Mouse (Mus musculus) splenic B cell, adult 2 months (primary cell): ENCODE results near the gene Adamts12.

Experiments
- DNase-seq: peaks from one replicate; pipeline ENCODE4 v3.0.0-alpha.2; 2011; ENCODE audit warnings: low read depth, low spot score
- H3K27me3 ChIP-seq: 2 replicates; pipeline ENCODE4 v1.6.1; 2012; ENCODE audit warnings: mild to moderate bottlenecking, low read length, moderate library complexity, mixed read lengths; ENCODE audit not compliant: control insufficient read depth, poor library complexity, insufficient read depth, severe bottlenecking
- H3K36me3 ChIP-seq: 2 replicates; pipeline ENCODE4 v1.6.1; 2012; ENCODE audit warnings: mild to moderate bottlenecking, low read length, moderate library complexity, mixed read lengths; ENCODE audit not compliant: control insufficient read depth, poor library complexity, insufficient read depth, severe bottlenecking

Gene Adamts12

GRCm38 (mm10) chr15:11364112-11364511, 299.5 kb downstream of the Adamts12 start:
- Histone ChIP-seq H3K36me3 (no peaks in the 10 kb centered on the region), H3K27me3 (no peaks in the 10 kb centered on the region)
- no peak for DNase-seq

- H3K36me3 ChIP-seq, result no peaks in the 10 kb centered on the region
- H3K27me3 ChIP-seq, result no peaks in the 10 kb centered on the region
- DNase-seq, result no peak
Measured at GRCm38 (mm10) chr15:11364795-11365194, 300.2 kb downstream of the Adamts12 start.

- no peaks in the 10 kb centered on the region for H3K36me3 ChIP-seq
- no peaks in the 10 kb centered on the region for H3K27me3 ChIP-seq
- no peak for DNase-seq
Measured at GRCm38 (mm10) chr15:11369572-11369971, 305.0 kb downstream of the Adamts12 start.

GRCm38 (mm10) chr15:11370477-11371085, 306.0 kb downstream of the Adamts12 start:
- Histone ChIP-seq H3K27me3 (no peaks in the 10 kb centered on the region), H3K36me3 (no peaks in the 10 kb centered on the region)
- no peak for DNase-seq

- no peak for DNase-seq
- Histone ChIP-seq H3K36me3 (peaks cover 2% of the 10 kb centered on the region), H3K27me3 (no peaks in the 10 kb centered on the region)
Measured at GRCm38 (mm10) chr15:11379431-11380086, 315.0 kb downstream of the Adamts12 start.

- H3K36me3 ChIP-seq, result peaks cover 2% of the 10 kb centered on the region
- peak; percentile 58 for DNase-seq
- H3K27me3 ChIP-seq, result no peaks in the 10 kb centered on the region
Measured at GRCm38 (mm10) chr15:11380087-11380530, 315.5 kb downstream of the Adamts12 start.

GRCm38 (mm10) chr15:11380616-11381015, 316.0 kb downstream of the Adamts12 start:
- DNase-seq, result no peak
- Histone ChIP-seq H3K27me3 (no peaks in the 10 kb centered on the region), H3K36me3 (peaks cover 2% of the 10 kb centered on the region)

- no peak for DNase-seq
- Histone ChIP-seq H3K27me3 (no peaks in the 10 kb centered on the region), H3K36me3 (peaks cover 6% of the 10 kb centered on the region)
Measured at GRCm38 (mm10) chr15:11382585-11382984, 318.0 kb downstream of the Adamts12 start.

- no peaks in the 10 kb centered on the region for H3K27me3 ChIP-seq
- H3K36me3 ChIP-seq, result peaks cover 7% of the 10 kb centered on the region
- DNase-seq, result no peak
Measured at GRCm38 (mm10) chr15:11383796-11384195, 319.2 kb downstream of the Adamts12 start.

GRCm38 (mm10) chr15:11392903-11393302, 328.3 kb downstream of the Adamts12 start:
- H3K36me3 ChIP-seq, result peaks cover 10% of the 10 kb centered on the region

GRCm38 (mm10) chr15:11396421-11396820, 331.8 kb downstream of the Adamts12 start:
- Histone ChIP-seq H3K27me3 (no peaks in the 10 kb centered on the region), H3K36me3 (peaks cover 8% of the 10 kb centered on the region)
- no peak for DNase-seq

More at GRCm38 (mm10) chr15:11392903-11393302, 328.3 kb downstream of the Adamts12 start:
- DNase-seq, result no peak
- H3K27me3 ChIP-seq, result no peaks in the 10 kb centered on the region
